Mouse (Mus musculus) kidney, postnatal 0 days (tissue): Measurements from ENCODE around the gene Dapl1. TPM values are rescaled to one million over a fixed set of nuclear protein-coding genes. Genes with fewer than 3 reads are reported as not detected.
A peak's percentile ranks its signal among the peaks of the same experiment; 100 is the strongest.

ENCODE experiments used
- ATAC-seq: fragments of 200-750 bp; cut with Nextera tagmentation; replicated peaks from 2 replicates; pipeline ENCODE4 v1.8.0; 2017; ENCODE audit warnings: low read depth, moderate number of reproducible peaks, moderate TSS enrichment, moderate library complexity; ENCODE audit not compliant: low FRiP score
- DNase-seq: peaks from one replicate; pipeline ENCODE4 v3.0.0-alpha.2; 2016; ENCODE audit warnings: low spot score
- H3K27ac ChIP-seq: fragments of 300-500 bp; sonication (generic); 2 replicates; pipeline ENCODE4 v1.5.1; 2014; ENCODE audit warnings: mild to moderate bottlenecking
- H3K27me3 ChIP-seq: fragments of 300-500 bp; sonication (generic); 2 replicates; pipeline ENCODE4 v1.6.1; 2014; ENCODE audit warnings: low read length, mixed read lengths; ENCODE audit not compliant: insufficient read depth
- H3K36me3 ChIP-seq: fragments of 300-500 bp; sonication (generic); 2 replicates; pipeline ENCODE4 v1.6.1; 2014; ENCODE audit warnings: low read length, mixed read lengths; ENCODE audit not compliant: insufficient read depth
- H3K4me1 ChIP-seq: fragments of 300-500 bp; sonication (generic); replicated peaks from 2 replicates; pipeline ENCODE4 v1.6.1; 2014; ENCODE audit warnings: antibody characterized with exemption, low read length, mixed read lengths; ENCODE audit not compliant: insufficient read depth
- H3K4me2 ChIP-seq: fragments of 300-500 bp; sonication (generic); 2 replicates; pipeline ENCODE4 v1.6.1; 2014; ENCODE audit warnings: mild to moderate bottlenecking, low read length, moderate library complexity, mixed read lengths
- H3K4me3 ChIP-seq: fragments of 300-500 bp; sonication (generic); replicated peaks from 2 replicates; pipeline ENCODE4 v1.5.1; 2014; ENCODE audit warnings: low read depth, low read length
- H3K9ac ChIP-seq: fragments of 300-500 bp; sonication (generic); 2 replicates; pipeline ENCODE4 v1.6.1; 2014; ENCODE audit warnings: low read depth, low read length
- H3K9me3 ChIP-seq: fragments of 300-500 bp; sonication (generic); replicated peaks from 2 replicates; pipeline ENCODE4 v1.6.1; 2016; ENCODE audit warnings: low read length, inconsistent platforms, mixed read lengths
- CTCF ChIP-seq: IDR thresholded peaks from 2 replicates; pipeline ENCODE4 v1.5.1; 2016; ENCODE audit warnings: antibody characterized with exemption, low read depth, mild to moderate bottlenecking, moderate library complexity
- WGBS: fragments of 180-500 bp; shearing (Covaris S2); extraction: QIAGEN DNeasy Blood & Tissue Kit; methylation state at CpG from one replicate; pipeline ENCODE4 v1.1.7; 2014; 5-methylcytosine and 5-hydroxymethylcytosine counted together
- polyA plus RNA-seq: library from polyadenylated mRNA; unstranded; fragments of >200 nt; fragmentation: Nextera tagmentation; extraction: Ambion mirVana; gene quantifications from 2 replicates; pipeline ENCODE4 v1.2.1, GENCODE M21; 2015

The Dapl1 gene
- polyA plus RNA-seq = 9.7 and 13.0 TPM in 2 replicates

GRCm38 (mm10) chr2:59484438-59484837, at the start of gene Dapl1:
Gene Dapl1, plus strand, starts transcription at chr2:59484653.
- Histone ChIP-seq H3K4me3 (no peak within 1 kb of the TSS), H3K27ac (no peak within 1 kb of the TSS), H3K27me3 (no peaks in the 10 kb centered on the region), H3K9me3 (no peaks in the 10 kb centered on the region), H3K36me3 (no peaks in the 10 kb centered on the region), H3K4me1 (peaks cover 7% of the 10 kb centered on the region; the same call in 1 of the 2 replicates), H3K9ac (no peak within 1 kb of the TSS), H3K4me2 (no peak within 1 kb of the TSS)
- DNase-seq (peak; percentile 35), ATAC-seq (peak; percentile 63; the same call in 1 of the 2 replicates)
- WGBS = 48% methylated on average over 9 of the region's 9 CpGs
- no peak for TF ChIP-seq CTCF

- Histone ChIP-seq H3K36me3 (no peaks in the 10 kb centered on the region), H3K4me2 (no peak overlapping the region), H3K27ac (no peak overlapping the region), H3K27me3 (no peaks in the 10 kb centered on the region), H3K4me1 (0 out of 2 replicates have a peak, but pooled peaks cover 4% of the 10 kb centered on the region), H3K9me3 (no peaks in the 10 kb centered on the region), H3K4me3 (no peak overlapping the region), H3K9ac (no peak overlapping the region)
- TF ChIP-seq CTCF = no peak
- DNase-seq (no peak), ATAC-seq (no peak)
- 92% methylated on average over 9 of the region's 9 CpGs for WGBS
Measured at GRCm38 (mm10) chr2:59434820-59435219, 49.6 kb upstream of the Dapl1 start.

GRCm38 (mm10) chr2:59437684-59438393, 46.6 kb upstream of the Dapl1 start:
- 0 out of 2 replicates have a peak, but pooled peaks cover 4% of the 10 kb centered on the region for H3K4me1 ChIP-seq
- no peaks in the 10 kb centered on the region for H3K27me3 ChIP-seq
- no peak overlapping the region for H3K9ac ChIP-seq
- H3K4me2 ChIP-seq = peak overlapping the region; percentile 49
- no peaks in the 10 kb centered on the region for H3K36me3 ChIP-seq
- no peak overlapping the region for H3K4me3 ChIP-seq
- TF ChIP-seq CTCF = no peak
- WGBS = 41% methylated on average over 12 of the region's 12 CpGs
- ATAC-seq (peak; percentile 85), DNase-seq (peak; percentile 79)
- H3K27ac ChIP-seq = peak overlapping the region; percentile 63
- H3K9me3 ChIP-seq = no peaks in the 10 kb centered on the region

- H3K27me3 ChIP-seq = no peaks in the 10 kb centered on the region
- H3K4me1 ChIP-seq = 0 out of 2 replicates have a peak, but pooled peaks cover 4% of the 10 kb centered on the region
- ATAC-seq (peak; percentile 49; the same call in 1 of the 2 replicates), DNase-seq (peak; percentile 94)
- peak; percentile 81 for TF ChIP-seq CTCF
- no peaks in the 10 kb centered on the region for H3K9me3 ChIP-seq
- H3K27ac ChIP-seq = 0 out of 2 replicates have a peak overlapping the region, but pooled peaks have one; percentile 7
- H3K9ac ChIP-seq = no peak overlapping the region
- 9% methylated on average over 10 of the region's 10 CpGs for WGBS
- 0 out of 2 replicates have a peak overlapping the region, but pooled peaks have one; percentile 6 for H3K4me3 ChIP-seq
- H3K4me2 ChIP-seq = peak overlapping the region; percentile 49
- no peaks in the 10 kb centered on the region for H3K36me3 ChIP-seq
Measured at GRCm38 (mm10) chr2:59438479-59438935, 45.9 kb upstream of the Dapl1 start.

GRCm38 (mm10) chr2:59439824-59440223, 44.6 kb upstream of the Dapl1 start:
- Histone ChIP-seq H3K27me3 (no peaks in the 10 kb centered on the region), H3K36me3 (no peaks in the 10 kb centered on the region), H3K4me2 (no peak overlapping the region), H3K4me3 (no peak overlapping the region), H3K9me3 (0 out of 2 replicates have a peak, but pooled peaks cover under 1% of the 10 kb centered on the region), H3K4me1 (0 out of 2 replicates have a peak, but pooled peaks cover 4% of the 10 kb centered on the region), H3K9ac (no peak overlapping the region), H3K27ac (no peak overlapping the region)
- no peak for TF ChIP-seq CTCF
- no peak for DNase-seq
- 81% methylated on average over 9 of the region's 9 CpGs for WGBS
- no peak for ATAC-seq

GRCm38 (mm10) chr2:59440481-59440880, 44.0 kb upstream of the Dapl1 start:
- H3K4me1 ChIP-seq = 0 out of 2 replicates have a peak, but pooled peaks cover 4% of the 10 kb centered on the region
- no peak overlapping the region for H3K4me2 ChIP-seq
- H3K9me3 ChIP-seq = peaks cover 6% of the 10 kb centered on the region; the same call in 1 of the 2 replicates
- no peaks in the 10 kb centered on the region for H3K27me3 ChIP-seq
- H3K9ac ChIP-seq = 0 out of 2 replicates have a peak overlapping the region, but pooled peaks have one; percentile 8
- DNase-seq = peak; percentile 63
- peak; percentile 86 for TF ChIP-seq CTCF
- no peak overlapping the region for H3K4me3 ChIP-seq
- no peak for ATAC-seq
- H3K36me3 ChIP-seq = no peaks in the 10 kb centered on the region
- 31% methylated on average over 5 of the region's 5 CpGs for WGBS
- no peak overlapping the region for H3K27ac ChIP-seq
